Mouse (Mus musculus): ENCODE data around the gene Stxbp6. TPM values are rescaled to one million over a fixed set of nuclear protein-coding genes. Genes with fewer than 3 reads are reported as not detected.

The Stxbp6 gene
- 17.5 and 20.4 TPM in 2 replicates for polyA plus RNA-seq (2021; fragmentation: Nextera tagmentation)
- long read RNA-seq, experiment 1, full-length matches to known transcripts, result 141 of 183 reads
- long read RNA-seq, experiment 1, partial matches to known transcripts, result 6 of 183 reads
- long read RNA-seq, experiment 1, other reads (novel, unspliced or antisense), result 36 of 183 reads
- long read RNA-seq, experiment 2, full-length matches to known transcripts, result 34 of 51 reads
- long read RNA-seq, experiment 2, partial matches to known transcripts, result 1 of 51 reads
- long read RNA-seq, experiment 2, other reads (novel, unspliced or antisense), result 16 of 51 reads

GRCm38 (mm10) chr12:45074611-45075342 is at the start of gene Stxbp6:
Gene Stxbp6, minus strand, starts transcription at chr12:45074709.

